Mouse (Mus musculus) lung, postnatal 0 days (tissue): ENCODE results near the gene Setdb1.

Source experiments
- CTCF ChIP-seq: IDR thresholded peaks from 2 replicates; pipeline ENCODE4 v1.5.1; 2016; ENCODE audit warnings: antibody characterized with exemption, mild to moderate bottlenecking
- EP300 ChIP-seq: IDR thresholded peaks from 2 replicates; pipeline ENCODE4 v1.6.1; 2016; ENCODE audit warnings: antibody characterized with exemption, mild to moderate bottlenecking, control low read depth

- TF ChIP-seq CTCF = no peak
- no peak for TF ChIP-seq EP300
Measured at GRCm38 (mm10) chr3:95313476-95313875, 43.5 kb downstream of the Setdb1 start.
